Mouse (Mus musculus) bone marrow, adult 2 months (tissue): ENCODE measurements around the gene Gabbr1.

Source experiments
- CTCF ChIP-seq: fragments of 200-500 bp; IDR thresholded peaks from 2 replicates; pipeline ENCODE4 v1.5.1; 2011; ENCODE audit warnings: low read length, control low read depth; ENCODE audit not compliant: control insufficient read depth, insufficient read depth
- POLR2A ChIP-seq: fragments of 200-500 bp; IDR thresholded peaks from 2 replicates; pipeline ENCODE4 v1.6.1; 2011; ENCODE audit warnings: low read depth, mild to moderate bottlenecking, control low read depth, low read length, borderline replicate concordance; ENCODE audit not compliant: control insufficient read depth

DNA sequence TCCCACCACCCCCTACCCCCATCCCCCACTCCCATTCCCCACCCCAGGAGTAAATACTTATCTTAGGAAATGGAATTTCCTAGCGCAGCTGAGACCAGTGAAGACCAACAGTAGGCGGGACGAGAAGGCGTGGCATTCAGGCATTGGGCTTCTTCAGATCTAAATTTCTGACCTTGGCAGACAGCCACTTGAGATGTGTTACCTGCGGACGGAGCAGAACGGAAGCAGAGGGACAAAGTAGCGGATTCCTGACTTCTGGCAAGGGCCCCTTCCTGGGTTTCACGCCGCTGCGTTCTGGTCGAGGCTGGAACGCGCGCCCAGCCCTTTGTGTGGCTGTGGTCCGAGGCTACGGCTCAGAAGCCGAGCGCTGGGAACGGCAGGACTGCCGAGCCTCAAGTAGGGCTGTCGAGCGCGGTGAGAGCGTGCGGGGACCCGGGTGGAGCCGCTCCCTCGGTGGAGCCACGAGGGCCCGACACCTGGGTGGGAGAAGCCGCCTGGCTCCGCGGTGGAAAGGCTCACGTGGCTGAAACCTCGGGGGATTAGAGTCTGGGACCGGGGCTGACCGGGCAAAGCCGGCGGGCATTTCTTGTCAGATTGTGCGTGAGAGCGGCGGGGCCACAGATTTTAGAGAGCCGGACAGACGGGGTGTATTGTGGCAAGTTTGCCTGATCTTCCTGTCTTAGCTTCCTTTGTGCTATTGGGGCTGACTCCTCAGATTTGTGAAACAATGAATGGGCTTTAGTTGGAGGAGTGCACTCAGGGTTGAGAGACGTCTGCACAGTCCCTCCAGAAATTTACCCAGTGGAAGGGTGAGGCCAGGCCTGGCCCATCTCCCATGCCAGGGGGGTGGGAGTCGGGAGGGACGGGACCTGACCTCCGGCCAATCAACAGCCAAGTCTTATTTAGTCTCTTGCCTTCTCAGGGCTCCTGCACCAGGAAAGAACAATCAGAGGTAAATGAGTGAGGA is 43.1 kb upstream of the Gabbr1 start:
- TF ChIP-seq CTCF, result no peak
- TF ChIP-seq POLR2A, result no peak
